Mouse (Mus musculus): ENCODE results near the gene Dram1. TPM values are rescaled to one million over a fixed set of nuclear protein-coding genes. Genes with fewer than 3 reads are reported as not detected.

Gene Dram1
- polyA plus RNA-seq, 1 experiment from 2014 or later = 6.4 TPM

DNA sequence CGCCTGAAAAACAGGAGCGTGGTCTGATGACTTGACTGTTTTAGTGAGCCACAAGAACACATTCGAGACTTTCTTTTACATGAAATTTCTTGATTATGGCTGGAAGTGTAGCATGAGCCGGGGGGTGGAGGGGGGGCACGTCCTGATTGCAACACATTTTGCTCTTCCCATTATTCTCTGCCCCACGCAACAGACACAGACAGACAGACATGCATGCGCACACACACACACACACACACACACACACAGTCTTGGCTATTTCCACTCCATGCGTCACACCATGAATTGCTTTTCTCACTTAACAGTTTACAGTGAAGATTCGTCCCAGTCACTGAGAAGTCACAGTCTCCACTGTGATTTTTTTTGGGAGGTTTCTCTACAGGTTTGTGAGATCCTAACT is 38.2 kb downstream of the Dram1 start:
- Histone ChIP-seq H3K27me3 (replicated peaks) (no peaks in the 10 kb centered on the region), H3K4me1 (no peaks in the 10 kb centered on the region), H3K4me3 (replicated peaks) (no peak overlapping the region), H3K4me2 (no peak overlapping the region), H3K36me3 (no peaks in the 10 kb centered on the region), H3K9ac (no peak overlapping the region), H3K27ac (0 out of 2 replicates have a peak overlapping the region, but pooled peaks have one; percentile 31), H3K9me3 (no peaks in the 10 kb centered on the region)
- no peak for ATAC-seq (ENCODE audit: insufficient read depth, low FRiP score, low read depth)
- 78% methylated on average over 9 of the region's 9 CpGs for WGBS

DNA sequence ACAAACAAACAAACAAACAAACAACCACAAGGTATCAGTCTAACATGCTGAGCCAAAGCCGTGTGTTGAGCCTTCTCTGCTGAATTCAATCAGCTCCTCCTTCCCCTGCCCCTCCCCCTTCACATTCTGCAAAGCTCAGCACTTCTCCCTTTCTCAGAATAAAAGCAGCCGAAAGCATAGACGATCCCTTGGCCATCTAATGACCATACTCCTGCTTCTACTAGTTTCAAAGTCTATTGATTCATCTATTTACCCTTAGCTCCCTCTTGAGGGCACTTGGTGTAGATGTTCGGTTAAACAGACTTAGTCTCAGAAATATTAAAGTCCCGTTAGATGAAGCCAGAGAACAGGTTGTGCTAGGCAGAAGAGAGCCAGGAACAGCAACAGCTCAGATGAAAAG is 48.2 kb downstream of the Dram1 start:
- WGBS = 20% methylated on average over 5 of the region's 5 CpGs
- no peak for ATAC-seq (ENCODE audit: insufficient read depth, low FRiP score, low read depth)
- Histone ChIP-seq H3K4me2 (no peak overlapping the region), H3K9ac (no peak overlapping the region), H3K4me3 (replicated peaks) (no peak overlapping the region), H3K36me3 (no peaks in the 10 kb centered on the region), H3K9me3 (no peaks in the 10 kb centered on the region), H3K27me3 (replicated peaks) (no peaks in the 10 kb centered on the region), H3K27ac (no peak overlapping the region), H3K4me1 (no peaks in the 10 kb centered on the region)

DNA sequence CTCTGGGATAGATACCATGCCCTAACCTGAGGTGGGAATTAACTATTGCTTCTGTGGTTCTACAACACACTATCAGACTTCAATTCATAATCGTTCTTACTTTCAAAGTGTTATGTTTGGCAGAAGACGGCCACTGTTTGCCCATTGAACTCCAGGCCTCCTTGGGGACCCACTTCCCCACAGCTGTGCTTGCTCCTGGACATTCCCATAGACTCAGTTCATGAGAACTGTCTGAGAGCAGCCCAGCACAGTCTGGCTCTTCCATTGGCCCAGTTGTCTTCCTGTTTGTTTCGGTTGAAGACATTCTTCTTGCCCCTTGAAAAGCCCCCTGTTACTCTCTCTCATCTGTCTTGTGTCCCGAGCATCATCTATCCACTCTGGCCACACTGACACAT is 50.8 kb downstream of the Dram1 start:
- no peak for ATAC-seq (ENCODE audit: insufficient read depth, low FRiP score, low read depth)
- H3K9me3 ChIP-seq = no peaks in the 10 kb centered on the region
- H3K4me1 ChIP-seq = no peaks in the 10 kb centered on the region
- H3K9ac ChIP-seq = no peak overlapping the region
- no peaks in the 10 kb centered on the region for H3K36me3 ChIP-seq
- no peak overlapping the region for H3K4me3 ChIP-seq (replicated peaks)
- no peaks in the 10 kb centered on the region for H3K27me3 ChIP-seq (replicated peaks)
- WGBS = 61% methylated on average over 4 of the region's 4 CpGs
- H3K4me2 ChIP-seq = no peak overlapping the region
- no peak overlapping the region for H3K27ac ChIP-seq

DNA sequence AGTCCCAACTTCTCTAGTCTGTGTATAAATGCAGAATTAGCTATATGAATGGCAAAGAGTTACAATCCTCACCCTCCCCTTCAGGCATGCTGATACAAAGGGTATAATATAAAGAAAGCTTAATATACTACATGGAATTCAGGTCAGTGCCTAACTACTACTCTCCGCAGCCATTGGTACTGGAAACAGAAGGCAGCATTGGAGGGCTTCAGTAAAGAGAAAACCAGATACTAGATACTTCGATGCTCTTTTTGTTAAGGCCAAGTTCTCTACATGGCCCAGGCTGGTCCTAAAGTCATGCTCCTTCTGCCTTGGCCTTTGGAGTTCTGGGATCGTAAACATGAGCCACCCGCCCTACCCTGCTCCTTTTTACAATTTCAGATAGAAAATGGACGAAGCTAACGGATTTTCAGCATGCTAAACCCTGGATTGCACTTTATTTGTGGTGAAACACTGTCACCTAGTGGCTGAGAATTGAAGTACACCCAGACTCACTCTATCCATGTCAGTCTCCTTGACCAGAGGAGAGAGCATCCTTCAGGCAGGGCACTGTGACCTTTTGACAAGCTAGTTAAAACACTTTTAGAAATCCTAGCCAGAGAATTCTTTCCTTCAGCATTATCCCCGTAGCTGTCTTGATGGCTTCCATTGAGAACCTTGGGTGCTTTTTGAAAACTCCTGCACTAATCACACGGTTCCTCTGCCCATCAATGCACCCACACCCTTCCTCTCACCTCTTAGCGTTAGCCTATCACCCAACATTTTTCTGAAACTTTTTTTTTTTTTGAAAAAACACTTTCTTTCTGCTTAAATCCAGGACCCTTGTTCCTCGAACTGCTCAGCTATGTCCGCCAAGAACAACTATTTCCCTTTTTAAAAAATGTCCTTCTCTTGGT is 51.5 kb downstream of the Dram1 start:
- H3K27me3 ChIP-seq (replicated peaks) = no peaks in the 10 kb centered on the region
- peak; percentile 68; the same call in 1 of the 2 replicates for ATAC-seq (ENCODE audit: insufficient read depth, low FRiP score, low read depth)
- no peaks in the 10 kb centered on the region for H3K4me1 ChIP-seq
- H3K4me2 ChIP-seq = no peak overlapping the region
- no peaks in the 10 kb centered on the region for H3K36me3 ChIP-seq
- H3K27ac ChIP-seq = no peak overlapping the region
- H3K4me3 ChIP-seq (replicated peaks) = no peak overlapping the region
- 44% methylated on average over 11 of the region's 11 CpGs for WGBS
- H3K9me3 ChIP-seq = no peaks in the 10 kb centered on the region
- no peak overlapping the region for H3K9ac ChIP-seq

DNA sequence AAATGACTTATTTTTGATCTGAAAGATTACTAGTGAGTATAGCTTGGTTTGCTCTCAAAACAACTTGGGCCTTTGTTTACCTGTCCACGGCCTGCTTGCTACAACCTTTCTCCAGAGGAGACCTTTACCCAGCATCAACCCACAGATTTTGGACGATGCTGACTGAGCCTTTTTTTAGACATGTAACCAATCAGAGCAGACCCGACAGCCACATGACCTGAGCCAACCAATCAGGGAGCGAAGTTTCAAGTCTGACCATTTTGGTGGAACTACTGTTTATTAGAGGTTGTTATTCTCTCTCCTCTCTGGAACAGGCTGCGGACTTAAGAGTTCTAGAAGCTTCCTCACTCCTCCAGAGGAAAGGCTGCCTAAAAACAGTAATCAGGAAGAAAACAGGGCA is 57.1 kb downstream of the Dram1 start:
- Histone ChIP-seq H3K4me2 (no peak overlapping the region), H3K4me1 (0 out of 2 replicates have a peak, but pooled peaks cover 6% of the 10 kb centered on the region), H3K27me3 (replicated peaks) (no peaks in the 10 kb centered on the region), H3K36me3 (no peaks in the 10 kb centered on the region), H3K4me3 (replicated peaks) (no peak overlapping the region), H3K9ac (no peak overlapping the region), H3K27ac (0 out of 2 replicates have a peak overlapping the region, but pooled peaks have one; percentile 51), H3K9me3 (no peaks in the 10 kb centered on the region)
- ATAC-seq (ENCODE audit: insufficient read depth, low FRiP score, low read depth) = no peak
- WGBS = 82% methylated on average over 5 of the region's 5 CpGs

DNA sequence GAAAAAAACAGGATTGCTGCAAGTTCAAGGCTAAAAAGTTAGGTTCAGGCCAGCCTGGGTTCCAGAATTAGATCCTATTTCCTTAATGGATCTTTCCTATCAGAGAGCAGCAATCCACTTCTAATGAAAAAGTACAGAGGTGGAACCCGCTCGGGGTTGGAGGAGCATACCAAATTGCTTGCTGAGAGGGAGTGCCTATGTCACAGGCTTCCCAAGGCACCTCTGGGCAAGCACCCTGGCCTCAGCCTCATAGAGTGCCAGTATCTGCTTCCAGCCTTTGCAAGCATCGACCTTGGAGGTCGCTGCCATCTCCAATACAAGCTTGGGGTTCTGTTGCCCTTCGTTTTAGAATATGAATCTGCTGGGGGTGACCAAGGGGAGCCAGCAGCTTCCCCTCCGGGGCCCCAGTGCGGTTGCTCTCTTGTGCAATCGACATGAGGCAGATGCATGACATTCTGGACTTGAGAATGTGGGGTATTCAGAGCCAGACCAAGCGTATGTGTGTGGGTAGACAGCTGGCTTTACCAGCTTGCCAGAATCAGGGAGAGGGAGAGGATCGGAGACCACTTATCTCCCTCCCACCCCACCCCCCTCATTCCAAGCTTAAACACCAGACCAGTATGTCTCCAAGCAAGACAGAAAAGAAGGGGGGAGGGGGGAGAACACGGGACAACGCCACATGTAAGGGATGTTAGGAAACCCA is 58.0 kb downstream of the Dram1 start:
- Histone ChIP-seq H3K4me1 (0 out of 2 replicates have a peak, but pooled peaks cover 6% of the 10 kb centered on the region), H3K4me2 (peak overlapping the region; percentile 23; the same call in 1 of the 2 replicates), H3K27me3 (replicated peaks) (no peaks in the 10 kb centered on the region), H3K9me3 (no peaks in the 10 kb centered on the region), H3K4me3 (replicated peaks) (no peak overlapping the region), H3K36me3 (no peaks in the 10 kb centered on the region), H3K27ac (peak overlapping the region; percentile 51; the same call in 1 of the 2 replicates), H3K9ac (no peak overlapping the region)
- ATAC-seq (ENCODE audit: insufficient read depth, low FRiP score, low read depth) = peak; percentile 53; the same call in 1 of the 2 replicates
- WGBS = 37% methylated on average over 12 of the region's 12 CpGs

DNA sequence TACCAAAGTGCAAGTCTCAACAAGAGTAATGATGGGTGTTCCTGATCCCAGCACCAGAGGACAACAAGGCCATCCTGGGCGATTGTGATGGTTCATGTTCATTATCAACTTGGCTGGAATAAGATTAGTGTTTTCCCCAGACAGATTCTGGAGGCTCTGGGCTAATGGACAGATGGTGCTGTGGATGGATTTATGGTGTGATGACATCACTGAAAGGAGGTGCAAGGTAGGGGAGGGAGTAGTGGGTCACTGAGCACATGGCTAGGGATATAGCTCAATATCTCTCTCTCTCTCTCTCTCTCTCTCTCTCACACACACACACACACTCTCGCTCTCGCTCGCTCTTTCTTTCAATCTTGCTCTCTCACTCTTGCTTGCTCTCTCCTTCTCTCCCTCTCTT is 60.7 kb downstream of the Dram1 start:
- no peaks in the 10 kb centered on the region for H3K27me3 ChIP-seq (replicated peaks)
- no peak overlapping the region for H3K9ac ChIP-seq
- no peak overlapping the region for H3K4me3 ChIP-seq (replicated peaks)
- ATAC-seq (ENCODE audit: insufficient read depth, low FRiP score, low read depth) = no peak
- no peaks in the 10 kb centered on the region for H3K9me3 ChIP-seq
- 0 out of 2 replicates have a peak, but pooled peaks cover 6% of the 10 kb centered on the region for H3K4me1 ChIP-seq
- no peak overlapping the region for H3K4me2 ChIP-seq
- H3K36me3 ChIP-seq = no peaks in the 10 kb centered on the region
- WGBS = 84% methylated on average over 4 of the region's 4 CpGs
- no peak overlapping the region for H3K27ac ChIP-seq

DNA sequence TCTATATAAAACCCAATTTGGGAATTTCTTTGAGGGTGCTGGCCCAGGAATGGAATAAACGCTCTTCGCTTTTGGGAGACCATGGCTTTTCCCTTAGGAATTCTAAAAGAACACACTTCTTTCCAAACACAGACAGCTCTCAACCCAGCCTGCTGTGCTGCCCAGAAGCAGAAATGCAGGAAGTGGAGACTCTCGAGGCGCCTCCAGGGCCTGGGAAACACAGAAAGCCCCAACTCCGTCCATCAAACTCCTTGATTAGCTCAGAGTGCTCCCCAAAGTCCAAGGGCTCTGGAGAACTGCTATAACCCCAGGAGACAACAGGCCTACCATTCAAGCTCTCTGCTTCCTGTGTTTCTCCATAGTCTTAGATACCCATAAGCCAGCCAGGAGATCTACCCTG is 61.7 kb downstream of the Dram1 start:
- 0 out of 2 replicates have a peak, but pooled peaks cover 6% of the 10 kb centered on the region for H3K4me1 ChIP-seq
- H3K9ac ChIP-seq = no peak overlapping the region
- no peak for ATAC-seq (ENCODE audit: insufficient read depth, low FRiP score, low read depth)
- H3K27ac ChIP-seq = no peak overlapping the region
- H3K36me3 ChIP-seq = no peaks in the 10 kb centered on the region
- H3K4me3 ChIP-seq (replicated peaks) = no peak overlapping the region
- H3K27me3 ChIP-seq (replicated peaks) = no peaks in the 10 kb centered on the region
- H3K4me2 ChIP-seq = no peak overlapping the region
- no peaks in the 10 kb centered on the region for H3K9me3 ChIP-seq
- 76% methylated on average over 5 of the region's 5 CpGs for WGBS

DNA sequence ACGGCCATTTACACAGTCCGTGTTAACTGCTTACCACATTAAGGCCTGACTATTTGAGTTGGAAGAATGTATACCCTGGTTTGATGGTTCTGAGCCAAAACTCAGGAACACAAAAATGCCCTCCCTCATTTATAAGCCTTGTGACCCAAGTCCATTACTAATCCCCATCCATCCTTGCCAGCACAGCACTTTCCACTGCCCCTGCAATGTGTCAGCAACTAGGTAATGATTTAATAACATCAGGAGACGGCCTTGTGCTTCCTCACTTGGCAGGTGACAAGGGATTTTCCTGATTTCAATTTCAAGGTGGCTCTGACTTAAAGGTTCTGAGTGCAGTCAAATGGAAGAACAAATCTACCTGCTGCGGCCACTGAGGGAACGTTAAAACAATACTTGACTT is 64.0 kb downstream of the Dram1 start:
- ATAC-seq (ENCODE audit: insufficient read depth, low FRiP score, low read depth) = no peak
- H3K4me3 ChIP-seq (replicated peaks) = no peak overlapping the region
- no peaks in the 10 kb centered on the region for H3K36me3 ChIP-seq
- H3K9ac ChIP-seq = no peak overlapping the region
- no peaks in the 10 kb centered on the region for H3K9me3 ChIP-seq
- 79% methylated on average over 5 of the region's 5 CpGs for WGBS
- no peaks in the 10 kb centered on the region for H3K4me1 ChIP-seq
- no peaks in the 10 kb centered on the region for H3K27me3 ChIP-seq (replicated peaks)
- no peak overlapping the region for H3K27ac ChIP-seq
- no peak overlapping the region for H3K4me2 ChIP-seq

DNA sequence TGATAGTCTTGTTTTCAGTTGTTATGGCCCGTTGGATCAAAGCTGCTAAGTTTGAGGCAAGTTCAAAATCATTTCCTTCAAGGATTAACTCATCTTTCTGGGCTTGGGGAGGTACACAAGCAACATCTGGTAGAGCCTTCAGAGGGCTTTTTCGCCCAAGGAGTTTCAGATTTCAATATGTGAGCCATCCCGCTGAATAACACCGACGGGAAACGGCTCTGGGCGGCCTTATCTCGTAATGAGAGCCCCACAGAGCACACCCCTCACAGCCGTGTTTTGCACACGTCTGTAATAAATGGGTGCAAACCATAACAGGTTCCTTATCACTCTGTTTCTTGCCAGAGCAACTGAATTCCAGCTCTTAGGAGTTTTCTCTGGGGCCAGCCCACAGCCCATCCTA is 69.0 kb downstream of the Dram1 start:
- Histone ChIP-seq H3K27me3 (replicated peaks) (no peaks in the 10 kb centered on the region), H3K4me3 (replicated peaks) (no peak overlapping the region), H3K9me3 (no peaks in the 10 kb centered on the region), H3K27ac (no peak overlapping the region), H3K4me1 (no peaks in the 10 kb centered on the region), H3K36me3 (no peaks in the 10 kb centered on the region), H3K9ac (no peak overlapping the region), H3K4me2 (no peak overlapping the region)
- no peak for ATAC-seq (ENCODE audit: insufficient read depth, low FRiP score, low read depth)
- WGBS = 61% methylated on average over 10 of the region's 10 CpGs

DNA sequence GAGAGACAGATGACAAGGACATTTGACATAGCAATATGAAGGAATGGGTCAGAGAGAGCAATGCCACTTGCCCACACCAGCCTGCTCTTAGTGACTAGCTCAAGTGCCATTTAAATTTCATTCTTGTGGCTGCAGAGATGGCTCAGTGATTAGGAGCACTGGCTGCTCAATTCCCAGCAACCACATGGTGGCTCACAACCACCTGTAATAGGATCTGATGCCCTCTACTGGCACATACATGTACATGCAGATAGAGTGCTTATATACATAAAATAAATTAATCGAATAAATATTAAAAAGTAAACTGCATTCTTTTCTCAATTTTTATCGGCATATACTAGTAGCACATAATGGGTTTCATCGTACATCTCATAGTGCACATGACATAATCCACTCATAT is 72.6 kb downstream of the Dram1 start:
- Histone ChIP-seq H3K27ac (no peak overlapping the region), H3K4me1 (no peaks in the 10 kb centered on the region), H3K9ac (no peak overlapping the region), H3K27me3 (replicated peaks) (no peaks in the 10 kb centered on the region), H3K36me3 (no peaks in the 10 kb centered on the region), H3K4me3 (replicated peaks) (no peak overlapping the region), H3K9me3 (no peaks in the 10 kb centered on the region), H3K4me2 (no peak overlapping the region)
- 90% methylated on average over 3 of the region's 3 CpGs for WGBS
- no peak for ATAC-seq (ENCODE audit: insufficient read depth, low FRiP score, low read depth)

DNA sequence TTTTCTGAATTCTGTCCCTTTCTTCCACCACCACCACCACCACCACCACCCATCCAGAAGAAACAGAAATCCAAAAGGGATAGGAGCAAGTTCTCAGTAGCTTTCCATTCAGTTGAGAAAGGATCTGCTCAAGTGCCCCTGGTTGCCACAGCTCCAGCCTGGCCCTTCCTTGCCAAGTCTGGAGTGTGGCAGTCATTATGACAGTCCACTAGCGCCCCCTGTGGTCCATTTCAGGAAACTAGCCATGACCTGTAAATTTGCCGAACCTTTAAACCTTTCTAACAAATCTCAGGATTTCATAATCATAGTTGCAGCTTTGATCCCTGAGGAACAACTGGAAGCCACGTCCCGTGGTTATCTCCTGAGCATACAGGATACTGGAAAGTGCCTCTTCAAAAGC is 74.6 kb downstream of the Dram1 start:
- H3K9ac ChIP-seq = no peak overlapping the region
- H3K4me1 ChIP-seq = no peaks in the 10 kb centered on the region
- no peak overlapping the region for H3K4me2 ChIP-seq
- no peak overlapping the region for H3K4me3 ChIP-seq (replicated peaks)
- no peaks in the 10 kb centered on the region for H3K36me3 ChIP-seq
- H3K27me3 ChIP-seq (replicated peaks) = no peaks in the 10 kb centered on the region
- 0 out of 2 replicates have a peak overlapping the region, but pooled peaks have one; percentile 78 for H3K27ac ChIP-seq
- WGBS = 3% methylated on average over 4 of the region's 4 CpGs
- no peak for ATAC-seq (ENCODE audit: insufficient read depth, low FRiP score, low read depth)
- no peaks in the 10 kb centered on the region for H3K9me3 ChIP-seq
